Mouse (Mus musculus) brain, embryonic 14.5 days (tissue): ENCODE results near the gene Hnrnpd.

Source experiments
- CTCF ChIP-seq: fragments of 200-500 bp; IDR thresholded peaks from 2 replicates; pipeline ENCODE4 v1.5.1; 2012; ENCODE audit warnings: inconsistent platforms, mild to moderate bottlenecking, moderate library complexity, borderline replicate concordance; ENCODE audit not compliant: insufficient read depth, insufficient read length; ENCODE audit errors: extremely low read depth
- POLR2A ChIP-seq: fragments of 200-500 bp; IDR thresholded peaks from 2 replicates; pipeline ENCODE4 v1.6.1; 2012; ENCODE audit warnings: mild to moderate bottlenecking, inconsistent platforms, borderline replicate concordance; ENCODE audit not compliant: poor library complexity, insufficient read depth, insufficient read length, severe bottlenecking; ENCODE audit errors: extremely low read depth

GRCm38 (mm10) chr5:100000500-100000899, 21.8 kb upstream of the Hnrnpd start:
- TF ChIP-seq CTCF: no peak
- TF ChIP-seq POLR2A: no peak
